Mouse (Mus musculus) embryonic facial prominence, embryonic 13.5 days (tissue): ENCODE results near the gene Bax. TPM values are rescaled to one million over a fixed set of nuclear protein-coding genes. Genes with fewer than 3 reads are reported as not detected.
A peak's percentile ranks its signal among the peaks of the same experiment; 100 is the strongest.
"Not testable (repeated sequence)": the region's sequence is repeated elsewhere in the genome, so short reads cannot be mapped to it uniquely, and the experiment has no call there.

Experiments used
- ATAC-seq: fragments of 200-750 bp; cut with Nextera tagmentation; 2 replicates; pipeline ENCODE4 v1.8.0; 2017; ENCODE audit warnings: low read depth; ENCODE audit not compliant: insufficient number of reproducible peaks, insufficient read depth, low FRiP score, low TSS enrichment
- H3K27ac ChIP-seq: fragments of 300-500 bp; sonication (generic); 2 replicates; pipeline ENCODE4 v1.5.1; 2015; ENCODE audit warnings: moderate library complexity, mild to moderate bottlenecking, inconsistent platforms
- H3K27me3 ChIP-seq: fragments of 300-500 bp; sonication (generic); 2 replicates; pipeline ENCODE4 v1.6.1; 2015; ENCODE audit warnings: mild to moderate bottlenecking, inconsistent platforms
- H3K36me3 ChIP-seq: fragments of 300-500 bp; sonication (generic); 2 replicates; pipeline ENCODE4 v1.6.1; 2015; ENCODE audit warnings: mild to moderate bottlenecking, inconsistent platforms
- H3K4me1 ChIP-seq: fragments of 300-500 bp; sonication (generic); 2 replicates; pipeline ENCODE4 v1.6.1; 2015; ENCODE audit warnings: inconsistent platforms
- H3K4me2 ChIP-seq: fragments of 300-500 bp; sonication (generic); 2 replicates; pipeline ENCODE4 v1.6.1; 2015; ENCODE audit warnings: moderate library complexity, mild to moderate bottlenecking, inconsistent platforms
- H3K4me3 ChIP-seq: fragments of 300-500 bp; sonication (generic); 2 replicates; pipeline ENCODE4 v1.5.1; 2015; ENCODE audit warnings: mild to moderate bottlenecking, inconsistent platforms
- H3K9ac ChIP-seq: fragments of 300-500 bp; sonication (generic); 2 replicates; pipeline ENCODE4 v1.6.1; 2015; ENCODE audit warnings: mild to moderate bottlenecking, inconsistent platforms
- H3K9me3 ChIP-seq: fragments of 300-500 bp; sonication (generic); 2 replicates; pipeline ENCODE4 v1.6.1; 2016; ENCODE audit warnings: inconsistent platforms
- WGBS: fragments of 180-500 bp; shearing (Covaris S2); methylation state at CpG from one replicate; pipeline ENCODE4 v1.1.7; 2015; ENCODE audit warnings: mixed read lengths; 5-methylcytosine and 5-hydroxymethylcytosine counted together
- polyA plus RNA-seq: library from polyadenylated mRNA; unstranded; fragments of >200 nt; fragmentation: Nextera tagmentation; extraction: Ambion mirVana; gene quantifications from 2 replicates; pipeline ENCODE4 v1.2.1, GENCODE M21; 2015

Bax gene
- polyA plus RNA-seq, 1 experiment from 2014 or later, result 190 TPM

DNA sequence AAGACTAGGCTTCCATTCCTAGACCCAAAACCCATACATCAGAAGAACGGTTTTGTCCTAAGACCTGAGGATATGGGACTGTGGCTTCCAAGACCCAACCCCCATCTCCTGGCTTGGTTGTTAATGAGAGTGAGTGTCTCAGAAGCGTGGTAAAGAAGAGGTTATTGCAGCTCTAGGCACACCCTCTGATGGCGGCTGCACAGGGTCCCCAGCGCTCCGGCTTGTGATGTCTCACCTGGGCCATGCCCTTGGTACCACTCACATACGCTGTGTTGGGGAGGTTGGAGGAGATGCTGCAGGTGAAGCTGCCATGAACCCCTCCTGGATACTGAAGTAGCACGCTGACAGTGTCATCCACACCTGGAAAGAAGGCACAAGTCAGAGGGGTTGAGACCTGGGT lies 12.1 kb upstream of the Bax start:
- 0 out of 2 replicates have a peak, but pooled peaks cover 3% of the 10 kb centered on the region for H3K4me1 ChIP-seq
- no peak overlapping the region for H3K4me2 ChIP-seq
- H3K9me3 ChIP-seq, result no peaks in the 10 kb centered on the region
- 95% methylated on average over 7 of the region's 7 CpGs for WGBS
- H3K9ac ChIP-seq, result no peak overlapping the region
- ATAC-seq, result no peak
- H3K27me3 ChIP-seq, result no peaks in the 10 kb centered on the region
- no peak overlapping the region for H3K4me3 ChIP-seq
- H3K27ac ChIP-seq, result no peak overlapping the region
- H3K36me3 ChIP-seq, result no peaks in the 10 kb centered on the region

DNA sequence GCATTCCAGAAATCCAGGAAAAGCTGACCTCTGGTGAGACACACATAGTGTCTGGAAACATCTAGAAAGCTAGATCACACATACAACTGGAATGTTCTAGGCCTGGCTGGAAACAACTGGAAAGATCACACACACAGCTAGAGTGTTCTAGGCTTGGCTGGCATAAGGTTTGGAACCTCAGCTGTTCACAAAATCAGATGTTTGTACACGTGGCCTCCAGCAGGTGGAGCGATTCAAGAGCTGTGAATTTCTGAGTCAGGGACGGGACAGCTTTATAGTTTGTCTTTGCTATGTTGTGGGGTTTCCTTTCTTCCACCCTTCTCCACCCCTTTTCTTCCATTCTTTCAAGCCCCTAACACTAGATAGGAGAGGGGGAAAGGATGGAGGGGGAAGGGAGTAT lies 10.3 kb upstream of the Bax start:
- 9% methylated on average over 3 of the region's 3 CpGs for WGBS
- Histone ChIP-seq H3K27me3 (no peaks in the 10 kb centered on the region), H3K9ac (no peak overlapping the region), H3K4me1 (0 out of 2 replicates have a peak, but pooled peaks cover 3% of the 10 kb centered on the region), H3K4me2 (no peak overlapping the region), H3K36me3 (no peaks in the 10 kb centered on the region), H3K27ac (0 out of 2 replicates have a peak overlapping the region, but pooled peaks have one; percentile 22), H3K4me3 (no peak overlapping the region), H3K9me3 (no peaks in the 10 kb centered on the region)
- no peak for ATAC-seq

DNA sequence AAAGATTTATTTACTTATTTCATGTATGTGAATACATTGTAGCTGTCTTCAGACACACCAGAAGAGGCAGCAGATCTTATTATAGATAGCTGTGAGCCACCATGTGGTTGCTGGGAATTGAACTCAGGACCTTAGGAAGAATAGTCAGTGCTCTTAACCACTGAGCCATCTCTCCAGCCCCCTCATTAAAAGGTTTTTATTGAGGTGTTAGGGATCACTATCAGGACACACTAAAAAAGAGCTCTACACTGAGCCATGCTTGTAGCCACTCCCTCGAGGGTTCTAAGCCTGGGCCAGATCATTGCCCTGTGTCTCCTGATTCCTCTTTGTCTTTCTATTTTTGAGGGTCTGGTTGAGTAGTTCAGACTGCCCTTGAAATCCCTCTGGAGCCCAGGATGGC lies 9.8 kb upstream of the Bax start:
- no peaks in the 10 kb centered on the region for H3K9me3 ChIP-seq
- H3K4me2 ChIP-seq, result no peak overlapping the region
- no peak overlapping the region for H3K9ac ChIP-seq
- no peak overlapping the region for H3K4me3 ChIP-seq
- H3K27me3 ChIP-seq, result no peaks in the 10 kb centered on the region
- H3K27ac ChIP-seq, result no peak overlapping the region
- no peak for ATAC-seq
- H3K36me3 ChIP-seq, result no peaks in the 10 kb centered on the region
- WGBS, result 37% methylated on average over 1 of the region's 1 CpGs
- H3K4me1 ChIP-seq, result 0 out of 2 replicates have a peak, but pooled peaks cover 3% of the 10 kb centered on the region

DNA sequence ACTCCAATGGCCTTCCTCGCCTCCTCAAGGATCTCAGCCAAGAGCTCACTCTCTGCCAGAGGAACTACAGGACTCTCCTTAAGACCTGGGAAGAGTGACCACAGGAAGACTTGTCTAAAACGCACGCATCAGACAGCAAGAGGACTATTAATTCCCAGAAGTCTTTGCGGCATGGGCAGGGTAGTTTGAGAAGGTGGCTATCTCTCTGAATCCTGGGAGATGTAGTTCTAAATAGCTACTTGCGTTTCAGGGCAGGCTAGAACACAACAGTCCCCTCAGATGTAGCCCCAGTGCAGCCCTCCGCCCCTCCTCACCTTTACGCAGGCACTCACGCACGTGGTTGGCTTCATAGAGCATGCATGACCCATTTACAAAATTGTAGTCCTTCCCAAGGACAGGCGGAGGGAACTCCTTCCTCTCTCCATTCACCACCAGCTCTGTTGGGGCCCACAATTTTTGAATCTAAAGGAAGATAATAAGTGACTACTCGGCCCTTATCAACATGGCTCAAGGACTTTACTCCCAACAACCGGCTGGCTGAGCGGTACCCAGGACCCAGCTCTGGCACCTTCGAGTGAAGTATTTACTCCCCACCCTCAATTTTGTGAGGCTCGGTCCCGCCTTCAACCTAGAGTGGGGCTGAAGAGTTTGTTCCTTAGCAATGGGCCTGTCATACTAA lies 8.7 kb upstream of the Bax start:
- Histone ChIP-seq H3K4me2 (peak overlapping the region; percentile 53), H3K36me3 (no peaks in the 10 kb centered on the region), H3K27me3 (no peaks in the 10 kb centered on the region), H3K9me3 (no peaks in the 10 kb centered on the region), H3K27ac (no peak overlapping the region), H3K4me3 (peak overlapping the region; percentile 30), H3K9ac (peak overlapping the region; percentile 60), H3K4me1 (0 out of 2 replicates have a peak, but pooled peaks cover 3% of the 10 kb centered on the region)
- ATAC-seq, result no peak
- WGBS, result 64% methylated on average over 16 of the region's 16 CpGs

DNA sequence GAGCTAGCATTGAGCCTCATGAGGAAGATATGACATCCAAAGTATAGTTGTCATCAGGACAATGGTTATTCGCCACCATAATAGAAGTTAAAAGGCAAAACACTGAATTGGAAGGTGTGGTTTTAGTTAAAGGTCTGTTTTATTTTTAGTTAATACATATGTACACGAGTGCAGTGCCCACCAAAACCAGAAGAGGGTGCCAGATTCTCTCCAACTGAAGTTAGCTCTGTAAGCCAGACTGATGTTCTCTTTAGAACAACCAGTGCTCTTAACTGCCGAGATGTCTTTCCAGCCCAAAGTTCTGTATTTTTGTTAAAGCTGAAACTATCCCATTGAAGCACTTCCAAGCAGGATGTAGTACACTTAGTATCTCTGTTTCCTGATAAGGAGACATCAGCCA lies 4.2 kb upstream of the Bax start:
- H3K4me2 ChIP-seq, result no peak overlapping the region
- H3K4me1 ChIP-seq, result peaks cover 8% of the 10 kb centered on the region
- no peak overlapping the region for H3K4me3 ChIP-seq
- no peaks in the 10 kb centered on the region for H3K27me3 ChIP-seq
- H3K27ac ChIP-seq, result no peak overlapping the region
- WGBS, result 5% methylated on average over 3 of the region's 3 CpGs
- no peaks in the 10 kb centered on the region for H3K36me3 ChIP-seq
- ATAC-seq, result no peak
- H3K9ac ChIP-seq, result no peak overlapping the region
- H3K9me3 ChIP-seq, result no peaks in the 10 kb centered on the region

DNA sequence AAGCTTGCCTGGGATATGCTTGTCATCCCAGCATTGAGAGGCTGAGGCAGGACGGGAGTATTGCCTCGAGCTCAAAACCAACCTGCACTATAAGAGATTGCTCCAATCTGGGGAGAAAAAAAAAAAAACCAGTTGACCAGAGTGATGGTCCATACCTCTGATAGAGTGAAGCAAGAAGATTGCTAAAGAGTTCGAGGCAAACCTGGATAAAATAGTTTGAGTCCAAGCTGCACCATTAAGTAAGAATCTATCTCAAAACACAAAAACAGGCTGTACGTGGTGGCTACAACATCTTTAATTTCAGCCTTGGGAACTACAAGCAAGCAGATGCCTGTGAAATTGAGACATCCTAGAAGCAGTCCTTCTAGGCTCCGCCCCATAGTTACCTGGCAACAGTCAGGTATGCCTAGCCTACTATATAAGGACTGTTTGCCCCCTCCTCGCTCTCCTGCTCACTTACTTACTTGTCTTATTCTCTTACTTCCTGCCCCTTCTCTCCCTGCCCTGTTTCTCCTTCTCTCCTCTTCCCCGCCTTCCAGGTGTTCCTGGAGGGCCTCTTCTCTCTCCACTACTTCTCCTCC lies 482 bp upstream of the Bax start:
- Histone ChIP-seq H3K36me3 (peaks cover 32% of the 10 kb centered on the region), H3K27ac (no peak overlapping the region; the same call in 1 of the 2 replicates), H3K4me2 (peak overlapping the region; percentile 94), H3K4me3 (peak overlapping the region; percentile 91), H3K4me1 (peaks cover 17% of the 10 kb centered on the region), H3K27me3 (no peaks in the 10 kb centered on the region), H3K9ac (peak overlapping the region; percentile 54; the same call in 1 of the 2 replicates), H3K9me3 (no peaks in the 10 kb centered on the region)
- WGBS, result 27% methylated on average over 7 of the region's 7 CpGs
- ATAC-seq, result peak; percentile 2; the same call in 1 of the 2 replicates

DNA sequence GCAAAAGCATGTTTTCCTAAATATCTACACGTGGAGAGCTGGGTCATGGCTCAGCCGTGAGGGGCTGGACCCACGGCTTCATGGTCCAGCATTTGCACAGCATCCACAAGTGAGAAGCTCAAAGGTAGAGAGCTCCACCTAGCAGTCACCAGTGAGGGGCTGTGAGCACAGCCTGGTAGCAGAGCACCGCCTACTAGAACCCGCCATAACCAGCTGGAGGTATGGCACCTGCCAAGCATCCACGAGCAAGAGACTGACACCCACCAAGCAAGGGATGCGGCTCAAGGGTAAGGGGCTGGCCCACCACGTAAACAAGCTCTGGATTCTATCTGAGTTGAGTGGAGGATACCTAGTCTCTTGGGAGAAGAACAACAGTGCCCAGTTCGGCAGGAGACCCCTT lies 1.1 kb downstream of the Bax start:
- 82% methylated on average over 9 of the region's 9 CpGs for WGBS
- H3K4me1 ChIP-seq, result peaks cover 28% of the 10 kb centered on the region
- H3K4me2 ChIP-seq, result peak overlapping the region; percentile 94
- H3K4me3 ChIP-seq, result peak overlapping the region; percentile 91
- no peaks in the 10 kb centered on the region for H3K27me3 ChIP-seq
- H3K27ac ChIP-seq, result no peak overlapping the region
- no peak for ATAC-seq
- peaks cover 37% of the 10 kb centered on the region for H3K36me3 ChIP-seq
- H3K9ac ChIP-seq, result peak overlapping the region; percentile 91
- no peaks in the 10 kb centered on the region for H3K9me3 ChIP-seq

DNA sequence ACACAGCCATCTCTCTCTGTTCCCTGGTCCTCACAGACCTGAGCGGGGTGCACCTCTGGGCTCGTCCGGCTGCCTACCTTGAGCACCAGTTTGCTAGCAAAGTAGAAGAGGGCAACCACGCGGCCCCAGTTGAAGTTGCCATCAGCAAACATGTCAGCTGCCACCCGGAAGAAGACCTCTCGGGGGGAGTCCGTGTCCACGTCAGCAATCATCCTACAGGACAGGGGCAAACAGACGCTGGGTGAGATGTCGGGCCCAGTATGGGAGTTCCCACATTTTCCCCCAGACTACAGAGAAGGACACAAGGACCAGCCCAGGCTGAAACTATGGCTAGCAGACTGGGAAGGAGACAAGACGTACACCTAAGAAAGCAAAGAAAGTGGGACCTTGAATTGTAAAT lies 1.6 kb downstream of the Bax start:
- Histone ChIP-seq H3K9me3 (no peaks in the 10 kb centered on the region), H3K36me3 (peaks cover 37% of the 10 kb centered on the region), H3K9ac (no peak overlapping the region), H3K27me3 (no peaks in the 10 kb centered on the region), H3K4me3 (peak overlapping the region; percentile 91; the same call in 1 of the 2 replicates), H3K4me2 (peak overlapping the region; percentile 94; the same call in 1 of the 2 replicates), H3K4me1 (peaks cover 33% of the 10 kb centered on the region), H3K27ac (no peak overlapping the region)
- no peak for ATAC-seq
- WGBS, result 95% methylated on average over 12 of the region's 12 CpGs

DNA sequence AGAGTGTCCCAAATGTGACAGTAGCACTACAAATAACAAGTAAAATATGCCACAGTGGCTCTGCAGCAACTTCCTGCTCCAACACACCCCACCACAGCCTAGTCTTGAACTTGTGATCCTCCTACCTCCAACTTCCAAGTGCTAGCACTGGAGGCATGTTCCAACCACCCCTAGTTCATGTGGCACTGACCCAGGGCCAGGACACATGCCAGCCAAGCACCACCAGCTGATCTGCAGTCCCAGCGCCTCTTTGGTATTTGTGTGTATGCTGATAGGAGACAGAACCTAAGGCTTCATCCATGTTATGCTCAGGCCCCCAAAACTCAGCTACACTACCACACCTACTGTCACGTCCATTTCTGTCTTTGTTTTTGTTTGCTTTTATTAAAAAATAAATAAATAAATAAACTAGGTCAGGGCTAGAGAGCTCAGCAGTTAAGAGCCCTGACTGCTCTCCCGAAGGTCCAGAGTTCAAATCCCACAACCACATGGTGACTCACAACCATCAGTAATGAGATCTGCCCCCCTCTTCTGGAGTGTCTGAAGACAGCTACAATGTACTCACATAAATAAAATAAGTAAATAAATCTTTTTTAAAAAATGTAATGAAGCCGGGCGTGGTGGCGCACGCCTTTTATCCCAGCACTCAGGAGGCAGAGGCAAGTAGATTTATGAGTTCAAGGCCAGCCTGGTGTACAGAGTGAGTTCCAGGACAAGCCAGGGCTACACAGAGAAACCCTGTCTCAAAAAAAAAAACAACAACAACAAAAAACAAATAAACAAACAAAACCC lies 2.5 kb downstream of the Bax start:
- no peak for ATAC-seq
- Histone ChIP-seq H3K4me3 (no peak overlapping the region), H3K9ac (no peak overlapping the region), H3K4me1 (peaks cover 34% of the 10 kb centered on the region), H3K4me2 (no peak overlapping the region), H3K27me3 (no peaks in the 10 kb centered on the region), H3K9me3 (no peaks in the 10 kb centered on the region), H3K36me3 (peaks cover 37% of the 10 kb centered on the region), H3K27ac (no peak overlapping the region)
- WGBS, result 94% methylated on average over 7 of the region's 7 CpGs

DNA sequence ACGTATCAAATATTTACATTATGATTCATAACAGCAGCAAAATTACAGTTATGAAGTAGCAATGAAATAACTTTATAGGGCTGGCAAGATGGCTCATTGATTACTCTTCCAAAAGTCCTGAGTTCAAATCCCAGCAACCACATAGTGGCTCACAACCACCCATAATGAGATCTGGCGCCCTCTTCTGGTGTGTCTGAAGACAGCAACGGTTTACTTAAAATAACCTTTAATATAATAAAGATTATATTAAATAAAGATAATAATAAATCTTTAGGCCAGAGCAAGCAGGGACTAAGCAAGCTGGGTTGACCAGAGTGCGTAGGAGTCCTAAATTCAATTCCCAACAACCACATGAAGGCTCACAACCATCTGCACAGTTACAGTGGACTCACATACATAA lies 3.8 kb downstream of the Bax start:
- not testable (repeated sequence) for H3K9ac ChIP-seq, H3K4me3 ChIP-seq, H3K27me3 ChIP-seq, H3K4me2 ChIP-seq, ATAC-seq, H3K27ac ChIP-seq, H3K9me3 ChIP-seq
- peaks cover 41% of the 10 kb centered on the region for H3K4me1 ChIP-seq
- peaks cover 44% of the 10 kb centered on the region for H3K36me3 ChIP-seq
- WGBS, result 78% methylated on average over 4 of the region's 4 CpGs

DNA sequence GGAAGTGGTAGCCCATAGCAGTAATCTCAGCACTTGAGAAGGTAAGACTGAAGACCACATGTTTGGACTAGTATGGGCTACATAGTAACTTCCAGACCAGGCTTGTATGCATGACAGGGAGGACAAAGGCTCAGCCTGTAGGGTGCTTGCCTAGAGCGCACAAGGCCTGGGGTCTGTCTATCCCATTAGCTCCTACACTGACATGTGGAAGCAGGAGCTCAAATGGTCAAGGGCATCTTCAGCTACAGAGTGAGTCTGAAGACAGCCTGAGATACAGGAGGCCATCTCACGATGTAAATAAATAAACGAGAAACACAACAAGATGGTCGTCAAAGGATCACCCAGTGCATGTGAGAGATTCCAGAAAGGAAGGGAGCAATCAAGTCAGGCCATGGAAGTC lies 4.4 kb downstream of the Bax start:
- no peak overlapping the region for H3K27ac ChIP-seq

More for the DNA sequence above, 4.4 kb downstream of the Bax start:
- Histone ChIP-seq H3K9me3 (no peaks in the 10 kb centered on the region), H3K27me3 (no peaks in the 10 kb centered on the region), H3K9ac (no peak overlapping the region), H3K4me1 (peaks cover 46% of the 10 kb centered on the region), H3K36me3 (peaks cover 49% of the 10 kb centered on the region), H3K4me2 (no peak overlapping the region), H3K4me3 (no peak overlapping the region)
- WGBS, result 81% methylated on average over 4 of the region's 4 CpGs
- ATAC-seq, result no peak
